Mouse (Mus musculus) midbrain, postnatal 0 days (tissue): Measurements from ENCODE around the gene Sh3bp1. TPM values are rescaled to one million over a fixed set of nuclear protein-coding genes. Genes with fewer than 3 reads are reported as not detected.
A peak's percentile ranks its signal among the peaks of the same experiment; 100 is the strongest.
"Not testable (repeated sequence)": the region's sequence is repeated elsewhere in the genome, so short reads cannot be mapped to it uniquely, and the experiment has no call there.

Experiments used
- ATAC-seq: fragments of 200-750 bp; cut with Nextera tagmentation; 2 replicates; pipeline ENCODE4 v1.8.0; 2017; ENCODE audit warnings: moderate number of reproducible peaks, mild to moderate bottlenecking, moderate TSS enrichment, moderate library complexity; ENCODE audit not compliant: low FRiP score
- DNase-seq: peaks from one replicate; pipeline ENCODE4 v3.0.0-alpha.2; 2015; ENCODE audit warnings: low spot score
- H3K27ac ChIP-seq: fragments of 300-500 bp; sonication (generic); 2 replicates; pipeline ENCODE4 v1.5.1; 2014; ENCODE audit warnings: low read depth, mild to moderate bottlenecking, low read length, mixed read lengths
- H3K27me3 ChIP-seq: fragments of 300-500 bp; sonication (generic); 2 replicates; pipeline ENCODE4 v1.6.1; 2014; ENCODE audit warnings: low read length, control low read depth, mixed read lengths; ENCODE audit not compliant: insufficient read depth
- H3K36me3 ChIP-seq: fragments of 300-500 bp; sonication (generic); 2 replicates; pipeline ENCODE4 v1.6.1; 2014; ENCODE audit warnings: low read length, control low read depth, mixed read lengths; ENCODE audit not compliant: insufficient read depth
- H3K4me1 ChIP-seq: fragments of 300-500 bp; sonication (generic); 2 replicates; pipeline ENCODE4 v1.6.1; 2014; ENCODE audit warnings: mild to moderate bottlenecking, control low read depth, antibody characterized with exemption, low read length, mixed read lengths; ENCODE audit not compliant: insufficient read depth
- H3K4me2 ChIP-seq: fragments of 300-500 bp; sonication (generic); 2 replicates; pipeline ENCODE4 v1.6.1; 2014; ENCODE audit warnings: low read depth, mild to moderate bottlenecking, low read length, mixed read lengths; ENCODE audit not compliant: poor library complexity, severe bottlenecking
- H3K4me3 ChIP-seq: fragments of 300-500 bp; sonication (generic); 2 replicates; pipeline ENCODE4 v1.5.1; 2014; ENCODE audit warnings: low read depth, mild to moderate bottlenecking, low read length, moderate library complexity
- H3K9ac ChIP-seq: fragments of 300-500 bp; sonication (generic); replicated peaks from 2 replicates; pipeline ENCODE4 v1.6.1; 2014; ENCODE audit warnings: mild to moderate bottlenecking, low read length, moderate library complexity, mixed read lengths; ENCODE audit not compliant: poor library complexity, severe bottlenecking
- H3K9me3 ChIP-seq: fragments of 300-500 bp; sonication (generic); 2 replicates; pipeline ENCODE4 v1.6.1; 2016; ENCODE audit warnings: low read length, control low read depth
- CTCF ChIP-seq: IDR thresholded peaks from 2 replicates; pipeline ENCODE4 v1.5.1; 2016; ENCODE audit warnings: antibody characterized with exemption, mild to moderate bottlenecking
- WGBS: fragments of 180-500 bp; shearing (Covaris S2); extraction: QIAGEN DNeasy Blood & Tissue Kit; methylation state at CpG from one replicate; pipeline ENCODE4 v1.1.7; 2014; 5-methylcytosine and 5-hydroxymethylcytosine counted together
- polyA plus RNA-seq: library from polyadenylated mRNA; unstranded; fragments of >200 nt; fragmentation: Nextera tagmentation; extraction: Ambion mirVana; gene quantifications from 2 replicates; pipeline ENCODE4 v1.2.1, GENCODE M21; 2015
- total RNA-seq: library from RNA; depleted of rRNA; stranded (reverse); fragments of >200 nt; gene quantifications from 2 replicates; pipeline ENCODE4 v1.2.3, GENCODE M21; 2014

Gene Sh3bp1
- total and polyA plus RNA-seq, 2 experiments from 2014 or later, result 4.2 to 4.7 TPM

- Histone ChIP-seq H3K4me3 (peak overlapping the region; percentile 64), H3K9ac (peak overlapping the region; percentile 91; the same call in 1 of the 2 replicates), H3K27me3 (no peaks in the 10 kb centered on the region), H3K4me2 (peak overlapping the region; percentile 84), H3K9me3 (no peaks in the 10 kb centered on the region), H3K27ac (peak overlapping the region; percentile 99), H3K36me3 (peaks cover 9% of the 10 kb centered on the region; the same call in 1 of the 2 replicates), H3K4me1 (peaks cover 11% of the 10 kb centered on the region)
- ATAC-seq (no peak), DNase-seq (no peak)
- WGBS, result 81% methylated on average over 5 of the region's 5 CpGs
- no peak for TF ChIP-seq CTCF
Observed at GRCm38 (mm10) chr15:78875537-78875936, 24.0 kb upstream of the Sh3bp1 start.

GRCm38 (mm10) chr15:78876258-78876696, 23.3 kb upstream of the Sh3bp1 start:
- TF ChIP-seq CTCF, result peak; percentile 84
- Histone ChIP-seq H3K27ac (peak overlapping the region; percentile 99), H3K9ac (peak overlapping the region; percentile 91), H3K4me3 (peak overlapping the region; percentile 64), H3K4me1 (peaks cover 11% of the 10 kb centered on the region), H3K9me3 (no peaks in the 10 kb centered on the region), H3K4me2 (peak overlapping the region; percentile 84), H3K27me3 (no peaks in the 10 kb centered on the region), H3K36me3 (peaks cover 13% of the 10 kb centered on the region; the same call in 1 of the 2 replicates)
- ATAC-seq, result peak; percentile 50
- WGBS, result 4% methylated on average over 17 of the region's 17 CpGs
- DNase-seq, result peak; percentile 93

GRCm38 (mm10) chr15:78876991-78877809, 22.4 kb upstream of the Sh3bp1 start, which contains the start of gene Gga1:
TSS of gene Gga1 (plus strand) at chr15:78877190.
- Histone ChIP-seq H3K27ac (peak within 1 kb of the TSS; percentile 99), H3K4me3 (peak within 1 kb of the TSS; percentile 64)
- peak; percentile 38 for TF ChIP-seq CTCF

GRCm38 (mm10) chr15:78877810-78878390, 21.7 kb upstream of the Sh3bp1 start:
- peak overlapping the region; percentile 64 for H3K4me3 ChIP-seq
- H3K27me3 ChIP-seq, result no peaks in the 10 kb centered on the region
- peak overlapping the region; percentile 91 for H3K9ac ChIP-seq
- H3K9me3 ChIP-seq, result no peaks in the 10 kb centered on the region
- DNase-seq, result no peak
- H3K36me3 ChIP-seq, result peaks cover 21% of the 10 kb centered on the region
- H3K4me1 ChIP-seq, result peaks cover 11% of the 10 kb centered on the region
- H3K27ac ChIP-seq, result peak overlapping the region; percentile 99
- peak; percentile 12; the same call in 1 of the 2 replicates for TF ChIP-seq CTCF
- 1% methylated on average over 12 of the region's 17 CpGs for WGBS
- peak overlapping the region; percentile 84 for H3K4me2 ChIP-seq
- ATAC-seq, result no peak; the same call in 1 of the 2 replicates

More at GRCm38 (mm10) chr15:78876991-78877809, 22.4 kb upstream of the Sh3bp1 start, which contains the start of gene Gga1:
- H3K9ac ChIP-seq, result peak within 1 kb of the TSS; percentile 91
- peaks cover 11% of the 10 kb centered on the region for H3K4me1 ChIP-seq
- no peaks in the 10 kb centered on the region for H3K9me3 ChIP-seq
- peaks cover 19% of the 10 kb centered on the region for H3K36me3 ChIP-seq
- DNase-seq (peak; percentile 99), ATAC-seq (peak; percentile 90)
- H3K4me2 ChIP-seq, result peak within 1 kb of the TSS; percentile 84
- H3K27me3 ChIP-seq, result no peaks in the 10 kb centered on the region
- WGBS, result 1% methylated on average over 61 of the region's 95 CpGs

- WGBS, result 72% methylated on average over 7 of the region's 7 CpGs
- H3K9ac ChIP-seq, result not testable (repeated sequence)
- peaks cover 31% of the 10 kb centered on the region for H3K36me3 ChIP-seq
Observed at GRCm38 (mm10) chr15:78878792-78879516, 20.6 kb upstream of the Sh3bp1 start.

More at GRCm38 (mm10) chr15:78878792-78879516, 20.6 kb upstream of the Sh3bp1 start:
- H3K4me2 ChIP-seq, H3K27me3 ChIP-seq, H3K9me3 ChIP-seq, ATAC-seq, DNase-seq, H3K4me3 ChIP-seq: not testable (repeated sequence)
- peaks cover 11% of the 10 kb centered on the region for H3K4me1 ChIP-seq
- H3K27ac ChIP-seq, result 0 out of 2 replicates have a peak overlapping the region, but pooled peaks have one; percentile 1
